Mouse (Mus musculus) stomach, embryonic 16.5 days (tissue): ENCODE data around the gene Mrpl18. TPM values are rescaled to one million over a fixed set of nuclear protein-coding genes. Genes with fewer than 3 reads are reported as not detected.

Source experiments
- ATAC-seq: fragments of 200-750 bp; cut with Nextera tagmentation; 2 replicates; pipeline ENCODE4 v1.8.0; 2017; ENCODE audit warnings: moderate number of reproducible peaks, moderate TSS enrichment; ENCODE audit not compliant: insufficient read depth, low FRiP score
- H3K27ac ChIP-seq: fragments of 300-500 bp; sonication (generic); 2 replicates; pipeline ENCODE4 v1.5.1; 2014; ENCODE audit warnings: low read length
- H3K27me3 ChIP-seq: fragments of 300-500 bp; sonication (generic); 2 replicates; pipeline ENCODE4 v1.6.1; 2014; ENCODE audit warnings: low read length, control low read depth, mixed read lengths; ENCODE audit not compliant: control insufficient read depth, insufficient read depth
- H3K36me3 ChIP-seq: fragments of 300-500 bp; sonication (generic); 2 replicates; pipeline ENCODE4 v1.6.1; 2014; ENCODE audit warnings: low read length; ENCODE audit not compliant: control insufficient read depth, insufficient read depth
- H3K4me1 ChIP-seq: fragments of 300-500 bp; sonication (generic); 2 replicates; pipeline ENCODE4 v1.6.1; 2014; ENCODE audit warnings: low read length, control low read depth, mixed read lengths; ENCODE audit not compliant: control insufficient read depth, insufficient read depth
- H3K4me2 ChIP-seq: fragments of 300-500 bp; sonication (generic); 2 replicates; pipeline ENCODE4 v1.6.1; 2014; ENCODE audit warnings: low read depth, low read length, mixed read lengths
- H3K4me3 ChIP-seq: fragments of 300-500 bp; sonication (generic); replicated peaks from 2 replicates; pipeline ENCODE4 v1.5.1; 2014; ENCODE audit warnings: mild to moderate bottlenecking, low read length
- H3K9ac ChIP-seq: fragments of 300-500 bp; sonication (generic); 2 replicates; pipeline ENCODE4 v1.6.1; 2014; ENCODE audit warnings: low read length
- H3K9me3 ChIP-seq: fragments of 300-500 bp; sonication (generic); replicated peaks from 2 replicates; pipeline ENCODE4 v1.6.1; 2016; ENCODE audit warnings: low read length, control low read depth; ENCODE audit not compliant: control insufficient read depth
- WGBS: fragments of 180-500 bp; shearing (Covaris S2); extraction: QIAGEN DNeasy Blood & Tissue Kit; methylation state at CpG from one replicate; pipeline ENCODE4 v1.1.7; 2014; 5-methylcytosine and 5-hydroxymethylcytosine counted together
- microRNA-seq: library from miRNA; unstranded; fragments of <30 nt; microRNA quantifications from one replicate; pipeline ENCODE4, GENCODE M21; 2016
- polyA plus RNA-seq: library from polyadenylated mRNA; unstranded; fragments of >200 nt; fragmentation: Nextera tagmentation; extraction: Ambion mirVana; gene quantifications from 2 replicates; pipeline ENCODE4 v1.2.1, GENCODE M21; 2015

Gene Mrpl18
- polyA plus RNA-seq, 1 experiment from 2014 or later = 141 TPM

DNA sequence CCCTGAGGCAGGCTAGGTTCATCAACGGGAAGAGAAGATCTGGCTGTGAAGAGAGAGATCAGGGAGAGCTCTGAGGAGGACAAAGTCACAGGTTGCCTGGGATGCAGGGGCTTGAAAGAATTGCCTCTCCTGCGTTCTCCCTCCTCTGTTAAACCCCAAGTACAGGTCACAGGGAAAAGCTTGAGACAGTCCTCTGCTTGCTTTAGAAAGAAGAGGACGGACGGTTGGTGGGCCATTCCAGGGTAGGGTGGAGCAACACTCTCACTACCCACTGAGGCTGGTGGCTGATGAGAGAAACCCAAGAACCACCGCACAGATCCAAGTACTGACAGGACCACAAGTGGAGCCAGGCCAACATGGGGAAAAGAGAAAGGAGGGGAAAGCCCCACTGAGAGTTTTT lies 40.4 kb downstream of the Mrpl18 start, which contains the start of gene Mrgprh:
Gene Mrgprh, plus strand, starts transcription at position 301 of the 400 bp plus-strand sequence.
- Histone ChIP-seq H3K9ac (no peak within 1 kb of the TSS), H3K9me3 (no peaks in the 10 kb centered on the region), H3K4me1 (no peaks in the 10 kb centered on the region), H3K4me2 (no peak within 1 kb of the TSS), H3K27me3 (no peaks in the 10 kb centered on the region), H3K27ac (no peak within 1 kb of the TSS), H3K4me3 (no peak within 1 kb of the TSS), H3K36me3 (no peaks in the 10 kb centered on the region)
- ATAC-seq = no peak
- WGBS = 70% methylated on average over 5 of the region's 5 CpGs

DNA sequence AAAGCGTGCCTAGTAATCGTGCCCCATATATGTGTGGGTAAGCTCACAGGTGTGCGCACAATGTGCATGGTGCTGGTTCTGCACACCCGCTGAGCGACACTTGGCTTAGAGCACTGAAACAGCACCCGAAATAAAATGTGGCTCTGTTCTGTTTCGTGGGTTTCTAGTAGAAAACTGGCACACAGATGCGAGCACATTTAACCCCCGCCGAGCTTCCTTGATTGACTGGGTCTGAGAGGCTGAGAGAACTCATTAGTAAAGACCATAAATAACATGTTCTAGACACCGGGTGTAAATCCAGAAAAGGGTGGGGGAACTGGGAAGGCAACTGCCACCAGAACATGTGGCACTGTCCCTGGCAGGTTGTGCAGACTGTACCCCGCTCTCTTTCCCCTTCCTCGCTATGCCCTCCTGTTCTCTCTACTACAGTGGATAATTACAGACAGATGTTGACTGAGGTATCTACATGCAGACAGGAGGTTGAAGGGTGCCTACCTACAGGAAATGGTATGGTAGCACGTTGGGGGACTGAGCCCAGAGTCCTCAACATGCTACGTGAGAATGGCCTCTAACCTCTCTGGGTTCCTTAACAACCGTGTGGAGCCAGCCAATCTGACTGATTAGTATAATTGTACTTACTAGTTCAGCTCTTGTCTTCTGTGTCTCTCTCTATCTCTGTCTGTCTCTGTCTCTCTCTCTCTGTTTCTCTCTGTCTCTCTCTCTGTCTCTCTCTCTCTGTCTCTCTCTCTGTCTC lies 43.7 kb downstream of the Mrpl18 start:
- Histone ChIP-seq H3K36me3 (no peaks in the 10 kb centered on the region), H3K27me3 (no peaks in the 10 kb centered on the region), H3K4me2 (no peak overlapping the region), H3K4me3 (no peak overlapping the region), H3K9me3 (no peaks in the 10 kb centered on the region), H3K4me1 (no peaks in the 10 kb centered on the region), H3K27ac (no peak overlapping the region), H3K9ac (no peak overlapping the region)
- 67% methylated on average over 16 of the region's 16 CpGs for WGBS
- ATAC-seq = no peak

DNA sequence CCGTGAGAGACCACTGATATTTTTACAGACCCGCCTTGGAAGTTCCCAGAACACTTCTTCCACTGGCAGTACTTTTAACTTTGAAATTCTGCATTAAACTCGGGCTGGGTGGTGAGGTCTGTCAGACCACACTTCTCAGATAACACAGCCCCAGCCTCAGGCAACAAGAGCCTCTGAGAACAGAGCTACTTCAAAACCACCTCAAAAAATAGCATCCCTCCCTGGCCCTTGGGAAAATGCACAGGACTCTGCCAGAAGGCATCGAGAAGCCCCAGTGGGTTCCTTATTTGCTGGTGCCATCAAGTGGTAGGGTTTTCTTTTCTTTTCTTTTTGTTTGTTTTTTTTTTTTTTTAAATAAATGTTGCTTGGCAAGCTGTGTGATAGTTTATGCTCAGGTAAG lies 47.5 kb downstream of the Mrpl18 start:
- H3K36me3 ChIP-seq = no peaks in the 10 kb centered on the region
- no peaks in the 10 kb centered on the region for H3K9me3 ChIP-seq
- no peaks in the 10 kb centered on the region for H3K4me1 ChIP-seq
- H3K4me3 ChIP-seq = no peak overlapping the region
- WGBS = 14% methylated on average over 4 of the region's 4 CpGs
- no peak for ATAC-seq
- no peaks in the 10 kb centered on the region for H3K27me3 ChIP-seq
- no peak overlapping the region for H3K4me2 ChIP-seq
- H3K27ac ChIP-seq = no peak overlapping the region
- H3K9ac ChIP-seq = no peak overlapping the region

DNA sequence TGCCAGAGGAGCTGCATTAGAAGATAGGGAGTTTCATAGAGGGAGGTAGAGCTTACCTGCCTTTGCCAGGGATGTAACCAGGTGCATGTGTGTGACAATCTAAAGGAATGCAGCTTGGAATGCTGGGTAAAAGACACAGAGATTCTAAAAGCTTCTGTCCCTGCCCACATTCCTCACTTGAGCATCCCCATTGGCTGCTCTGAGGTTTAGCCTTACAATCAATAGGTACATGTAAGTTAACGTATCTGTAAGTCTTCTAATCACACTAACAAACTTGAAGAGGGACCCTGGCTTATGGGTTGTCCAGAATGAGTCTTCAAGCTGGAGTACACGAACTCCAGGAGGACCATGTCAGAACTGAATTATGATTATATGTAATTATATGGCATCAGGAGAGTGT lies 48.1 kb downstream of the Mrpl18 start, which contains the start of gene Mas1:
Gene Mas1, minus strand, starts transcription at position 101 of the 400 bp plus-strand sequence.
- H3K27me3 ChIP-seq = no peaks in the 10 kb centered on the region
- ATAC-seq = no peak
- no peaks in the 10 kb centered on the region for H3K9me3 ChIP-seq
- H3K27ac ChIP-seq = no peak within 1 kb of the TSS
- no peak within 1 kb of the TSS for H3K4me3 ChIP-seq
- H3K36me3 ChIP-seq = no peaks in the 10 kb centered on the region
- no peak within 1 kb of the TSS for H3K4me2 ChIP-seq
- H3K4me1 ChIP-seq = no peaks in the 10 kb centered on the region
- no peak within 1 kb of the TSS for H3K9ac ChIP-seq
- 24% methylated on average over 2 of the region's 2 CpGs for WGBS

DNA sequence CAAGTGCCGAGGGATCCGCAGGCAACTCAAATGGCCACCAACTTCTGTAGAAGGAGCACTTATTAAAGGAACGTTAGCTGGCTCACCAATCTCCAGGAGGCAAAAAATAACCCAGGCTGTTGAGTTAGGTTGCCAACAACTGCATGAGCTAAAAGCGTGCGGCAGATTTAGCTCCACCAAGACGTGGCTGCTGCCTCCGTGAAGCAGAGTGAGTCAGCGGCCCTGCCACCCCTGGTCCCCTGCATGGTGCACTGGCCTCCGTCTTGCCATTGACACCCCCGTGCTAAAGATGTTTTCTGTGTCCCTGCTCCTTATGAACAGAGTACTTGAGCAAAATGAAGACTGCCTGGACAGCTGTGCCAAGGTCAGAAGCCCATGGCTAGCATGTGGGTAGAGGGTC lies 49.3 kb downstream of the Mrpl18 start:
- H3K4me3 ChIP-seq = no peak overlapping the region
- H3K9ac ChIP-seq = no peak overlapping the region
- no peaks in the 10 kb centered on the region for H3K36me3 ChIP-seq
- no peaks in the 10 kb centered on the region for H3K27me3 ChIP-seq
- H3K27ac ChIP-seq = no peak overlapping the region
- no peaks in the 10 kb centered on the region for H3K4me1 ChIP-seq
- 83% methylated on average over 10 of the region's 10 CpGs for WGBS
- no peak for ATAC-seq
- H3K4me2 ChIP-seq = no peak overlapping the region
- no peaks in the 10 kb centered on the region for H3K9me3 ChIP-seq

DNA sequence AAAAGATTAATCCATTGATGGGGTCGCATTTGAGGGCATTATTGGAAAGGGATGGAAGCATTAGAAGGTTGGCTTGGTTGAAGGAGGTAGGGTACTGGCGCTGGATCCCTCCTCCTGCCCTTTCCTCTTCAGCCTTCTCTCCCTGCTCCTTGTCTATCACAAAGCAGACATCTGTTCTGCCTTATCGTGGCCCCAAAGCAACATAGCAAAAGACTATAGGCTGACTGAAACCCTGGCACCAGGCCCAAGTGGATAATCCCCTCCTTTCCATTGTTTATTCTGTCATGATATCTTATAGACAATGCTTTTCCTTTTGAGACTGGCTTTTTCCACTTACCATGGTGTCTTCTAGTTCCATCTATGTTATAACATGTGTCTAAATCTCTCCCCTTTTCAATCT lies 50.7 kb downstream of the Mrpl18 start:
- Histone ChIP-seq H3K4me2 (no peak overlapping the region), H3K9me3 (no peaks in the 10 kb centered on the region), H3K27me3 (no peaks in the 10 kb centered on the region), H3K4me3 (no peak overlapping the region), H3K36me3 (no peaks in the 10 kb centered on the region), H3K9ac (no peak overlapping the region), H3K4me1 (no peaks in the 10 kb centered on the region), H3K27ac (no peak overlapping the region)
- no peak for ATAC-seq
- 68% methylated on average over 3 of the region's 3 CpGs for WGBS

DNA sequence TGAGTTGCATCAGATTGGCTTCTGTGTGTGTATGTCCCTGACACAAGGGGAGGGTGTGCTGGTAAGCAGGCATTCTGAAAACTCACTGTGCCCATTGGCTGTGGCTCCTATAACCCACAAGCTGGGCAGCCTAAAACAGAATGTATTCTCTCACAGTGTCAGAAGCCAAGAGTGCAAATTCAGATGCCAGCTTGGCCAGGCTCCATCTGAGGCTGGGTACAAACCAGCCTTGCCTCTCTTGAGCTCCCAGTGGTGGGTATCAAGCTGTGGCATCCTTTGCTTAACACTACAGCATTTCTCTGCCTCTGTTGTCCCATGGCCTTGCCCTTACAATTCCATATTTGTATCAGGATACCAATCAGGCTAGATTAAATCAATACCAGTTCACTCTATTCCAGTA lies 52.0 kb downstream of the Mrpl18 start:
- Histone ChIP-seq H3K4me2 (no peak overlapping the region), H3K27ac (no peak overlapping the region), H3K36me3 (no peaks in the 10 kb centered on the region), H3K4me3 (no peak overlapping the region), H3K4me1 (no peaks in the 10 kb centered on the region), H3K9ac (no peak overlapping the region), H3K9me3 (no peaks in the 10 kb centered on the region), H3K27me3 (no peaks in the 10 kb centered on the region)
- no peak for ATAC-seq

Small RNA genes within 50 kb of the gene (microRNA-seq; reads per million reads assigned to microRNA genes)
- not detected for gene Gm24085

Other genes starting within 250 kb of the Mrpl18 start
- gene Slc22a1, start 240.5 kb downstream of the Mrpl18 start, polyA plus RNA-seq = 0.96 and 1.2 TPM in 2 replicates
- gene Igf2r, start 146.7 kb downstream of the Mrpl18 start, polyA plus RNA-seq = 38.6 and 39.3 TPM in 2 replicates
- 0.84 and 0.89 TPM in 2 replicates for gene Mas1, start 48.2 kb downstream of the Mrpl18 start, polyA plus RNA-seq
- gene Mrgprh, start 40.3 kb downstream of the Mrpl18 start, polyA plus RNA-seq = 0.09 TPM in 1 of 2 replicates, not detected in the other
- gene Pnldc1, start 6.1 kb downstream of the Mrpl18 start, polyA plus RNA-seq = 0.42 and 1.1 TPM in 2 replicates
- gene Tcp1, start 644 bp downstream of the Mrpl18 start, polyA plus RNA-seq = 347 and 392 TPM in 2 replicates
- gene Acat3, start 24.3 kb upstream of the Mrpl18 start, polyA plus RNA-seq = 1.2 and 1.5 TPM in 2 replicates
- gene Acat2, start 44.4 kb upstream of the Mrpl18 start, polyA plus RNA-seq = 137 TPM in 2 replicates
- gene Wtap, start 77.8 kb upstream of the Mrpl18 start, polyA plus RNA-seq = 101 and 105 TPM in 2 replicates
- gene Sod2, start 90.5 kb upstream of the Mrpl18 start, polyA plus RNA-seq = 125 and 130 TPM in 2 replicates
- gene Gpr31b, start 136.0 kb upstream of the Mrpl18 start, polyA plus RNA-seq = not detected in 2 replicates
- gene Tcp10b, start 144.8 kb upstream of the Mrpl18 start, polyA plus RNA-seq = 0.15 TPM in 1 of 2 replicates, not detected in the other
- gene Unc93a, start 215.5 kb upstream of the Mrpl18 start, polyA plus RNA-seq = not detected in 2 replicates